Mouse (Mus musculus) limb, embryonic 15.5 days (tissue): Measurements from ENCODE around the gene H3f3b. TPM values are rescaled to one million over a fixed set of nuclear protein-coding genes. Genes with fewer than 3 reads are reported as not detected.

ENCODE experiments used
- ATAC-seq: fragments of 200-750 bp; cut with Nextera tagmentation; 2 replicates; pipeline ENCODE4 v1.8.0; 2017; ENCODE audit warnings: low read depth, moderate TSS enrichment; ENCODE audit not compliant: insufficient number of reproducible peaks, low FRiP score, low TSS enrichment
- H3K27ac ChIP-seq: fragments of 300-500 bp; sonication (generic); 2 replicates; pipeline ENCODE4 v1.5.1; 2015; ENCODE audit warnings: moderate library complexity, mild to moderate bottlenecking, inconsistent platforms
- H3K27me3 ChIP-seq: fragments of 300-500 bp; sonication (generic); 2 replicates; pipeline ENCODE4 v1.6.1; 2015; ENCODE audit warnings: inconsistent platforms
- H3K36me3 ChIP-seq: fragments of 300-500 bp; sonication (generic); 2 replicates; pipeline ENCODE4 v1.6.1; 2015; ENCODE audit warnings: inconsistent platforms
- H3K4me1 ChIP-seq: fragments of 300-500 bp; sonication (generic); 2 replicates; pipeline ENCODE4 v1.6.1; 2015; ENCODE audit warnings: inconsistent platforms
- H3K4me2 ChIP-seq: fragments of 300-500 bp; sonication (generic); 2 replicates; pipeline ENCODE4 v1.6.1; 2015; ENCODE audit warnings: mild to moderate bottlenecking, inconsistent platforms
- H3K4me3 ChIP-seq: fragments of 300-500 bp; sonication (generic); 2 replicates; pipeline ENCODE4 v1.5.1; 2015; ENCODE audit warnings: mild to moderate bottlenecking, inconsistent platforms
- H3K9ac ChIP-seq: fragments of 300-500 bp; sonication (generic); 2 replicates; pipeline ENCODE4 v1.6.1; 2015; ENCODE audit warnings: inconsistent platforms
- H3K9me3 ChIP-seq: fragments of 300-500 bp; sonication (generic); 2 replicates; pipeline ENCODE4 v1.6.1; 2016; ENCODE audit warnings: inconsistent platforms
- WGBS: fragments of 180-500 bp; shearing (Covaris S2); methylation state at CpG from one replicate; pipeline ENCODE4 v1.1.7; 2015; 5-methylcytosine and 5-hydroxymethylcytosine counted together
- polyA plus RNA-seq: library from polyadenylated mRNA; unstranded; fragments of >200 nt; fragmentation: Nextera tagmentation; extraction: Ambion mirVana; gene quantifications from 2 replicates; pipeline ENCODE4 v1.2.1, GENCODE M21; 2015

The H3f3b gene
- polyA plus RNA-seq, 1 experiment from 2014 or later, result 1,740 TPM

GRCm38 (mm10) chr11:116043286-116043685 lies 15.5 kb upstream of the H3f3b start:
- peaks cover 69% of the 10 kb centered on the region for H3K36me3 ChIP-seq
- WGBS, result 97% methylated on average over 1 of the region's 1 CpGs
- ATAC-seq, result no peak
- no peaks in the 10 kb centered on the region for H3K9me3 ChIP-seq
- H3K9ac ChIP-seq, result no peak overlapping the region
- H3K27me3 ChIP-seq, result no peaks in the 10 kb centered on the region
- no peak overlapping the region for H3K27ac ChIP-seq
- no peak overlapping the region for H3K4me3 ChIP-seq
- H3K4me2 ChIP-seq, result no peak overlapping the region
- no peaks in the 10 kb centered on the region for H3K4me1 ChIP-seq

DNA sequence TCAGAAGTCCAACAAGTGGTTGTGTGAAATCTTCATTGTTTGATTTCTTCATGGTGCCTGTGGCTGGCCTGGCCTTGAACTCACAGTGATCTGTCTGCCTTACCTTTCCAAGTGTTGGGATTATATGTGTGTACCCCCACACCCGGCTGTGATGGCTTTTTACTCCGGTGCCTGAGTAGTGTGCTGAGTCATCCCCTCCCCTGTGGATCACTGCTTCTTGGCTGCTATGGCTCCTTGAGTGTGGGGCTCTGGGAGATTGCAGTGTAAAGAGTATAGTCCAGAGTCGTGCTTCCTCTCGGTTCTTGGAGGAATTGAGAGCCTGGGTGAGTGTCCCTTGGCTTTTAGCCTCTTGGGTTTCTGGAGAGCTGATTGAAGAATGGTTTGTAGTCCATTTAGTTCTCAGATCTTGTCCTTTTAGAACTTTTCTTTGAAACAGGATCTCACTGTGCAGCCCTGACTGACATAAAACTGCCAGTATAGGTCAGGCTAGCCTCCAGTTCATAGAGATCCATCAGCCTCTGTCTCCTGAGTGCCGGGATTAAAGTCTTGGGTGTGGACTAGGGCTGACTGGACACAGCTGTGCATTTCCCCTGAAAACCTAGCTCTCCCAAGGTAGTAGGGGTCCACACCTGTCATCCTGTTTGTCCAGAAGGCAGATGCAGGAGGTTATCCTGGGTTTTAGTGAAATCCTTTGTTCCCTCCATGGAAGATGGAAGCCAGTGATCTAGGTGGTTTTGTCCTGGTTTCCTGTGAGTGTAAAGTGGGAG lies 14.8 kb upstream of the H3f3b start:
- no peak overlapping the region for H3K9ac ChIP-seq
- H3K4me3 ChIP-seq, result no peak overlapping the region
- H3K4me2 ChIP-seq, result no peak overlapping the region
- ATAC-seq, result no peak
- no peaks in the 10 kb centered on the region for H3K4me1 ChIP-seq
- H3K27ac ChIP-seq, result no peak overlapping the region
- H3K27me3 ChIP-seq, result no peaks in the 10 kb centered on the region
- H3K9me3 ChIP-seq, result no peaks in the 10 kb centered on the region
- H3K36me3 ChIP-seq, result peaks cover 66% of the 10 kb centered on the region
- 62% methylated on average over 5 of the region's 5 CpGs for WGBS

DNA sequence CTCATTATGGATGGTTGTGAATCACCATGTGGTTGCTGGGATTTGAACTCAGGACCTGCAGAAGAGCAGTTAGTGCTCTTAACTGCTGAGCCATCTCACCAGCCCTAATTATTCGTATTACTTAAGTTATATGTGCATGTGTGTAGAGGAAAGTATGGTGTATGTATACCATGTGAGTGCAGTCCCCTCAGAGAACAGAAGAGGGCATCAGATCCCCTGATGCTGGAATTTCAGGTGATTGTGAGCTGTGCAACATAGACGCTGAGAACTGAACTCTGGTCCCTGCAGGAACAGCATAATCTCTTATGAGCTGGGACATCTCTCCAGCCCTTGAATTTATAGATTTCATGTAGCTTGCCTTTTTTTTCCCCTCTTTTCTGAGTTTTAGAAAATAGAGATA lies 14.1 kb upstream of the H3f3b start:
- Histone ChIP-seq H3K9me3 (no peaks in the 10 kb centered on the region), H3K27ac (no peak overlapping the region), H3K9ac (no peak overlapping the region), H3K36me3 (peaks cover 61% of the 10 kb centered on the region), H3K4me3 (no peak overlapping the region), H3K4me1 (no peaks in the 10 kb centered on the region), H3K27me3 (no peaks in the 10 kb centered on the region), H3K4me2 (no peak overlapping the region)
- WGBS, result 98% methylated on average over 2 of the region's 2 CpGs
- ATAC-seq, result no peak

GRCm38 (mm10) chr11:116040593-116040992 lies 12.8 kb upstream of the H3f3b start:
- Histone ChIP-seq H3K36me3 (peaks cover 59% of the 10 kb centered on the region), H3K4me1 (no peaks in the 10 kb centered on the region), H3K9ac (no peak overlapping the region), H3K4me2 (no peak overlapping the region), H3K27ac (no peak overlapping the region), H3K4me3 (no peak overlapping the region), H3K9me3 (no peaks in the 10 kb centered on the region), H3K27me3 (no peaks in the 10 kb centered on the region)
- 78% methylated on average over 6 of the region's 6 CpGs for WGBS
- no peak for ATAC-seq

DNA sequence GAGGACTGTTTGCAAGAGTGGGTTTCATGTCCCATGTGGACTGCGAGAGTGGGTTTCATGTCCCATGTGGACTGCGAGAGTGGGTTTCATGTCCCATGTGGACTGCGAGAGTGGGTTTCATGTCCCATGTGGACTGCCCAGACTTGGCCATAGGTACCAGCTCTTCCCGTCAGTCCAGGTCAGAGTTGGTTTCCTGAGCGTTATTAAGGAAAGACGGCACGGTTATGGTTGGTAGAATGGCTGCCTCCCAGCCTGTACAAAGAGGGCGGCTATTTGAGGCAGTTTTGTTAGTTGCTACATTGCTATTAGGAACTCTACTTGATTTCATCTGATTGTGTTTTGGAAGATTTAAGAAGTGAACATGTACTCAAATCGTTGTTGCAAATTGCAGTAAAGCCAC lies 10.1 kb upstream of the H3f3b start:
- WGBS, result 92% methylated on average over 9 of the region's 9 CpGs
- H3K36me3 ChIP-seq, result peaks cover 45% of the 10 kb centered on the region
- no peak for ATAC-seq

DNA sequence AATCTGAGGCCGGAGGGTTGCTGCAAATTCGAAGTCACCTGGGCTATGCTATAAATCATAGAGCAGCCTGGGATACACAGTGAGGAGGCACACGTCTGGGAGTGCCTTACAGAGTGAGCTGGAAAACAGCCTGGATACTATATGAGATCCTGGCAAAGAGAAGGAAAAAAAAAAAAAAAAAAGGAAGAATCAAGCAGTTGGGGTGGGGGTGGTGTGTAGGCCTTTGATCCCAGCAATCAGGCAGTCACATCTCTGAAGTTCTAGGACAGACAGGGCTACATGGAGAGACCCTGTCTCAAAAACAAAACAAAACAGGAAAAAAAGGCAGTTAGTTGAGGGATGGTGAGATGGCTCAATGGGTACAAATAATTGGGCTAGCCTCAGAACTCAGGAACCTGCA lies 8.9 kb upstream of the H3f3b start:
- Histone ChIP-seq H3K36me3 (peaks cover 36% of the 10 kb centered on the region), H3K4me3 (no peak overlapping the region), H3K27ac (no peak overlapping the region), H3K9ac (no peak overlapping the region), H3K9me3 (no peaks in the 10 kb centered on the region), H3K4me1 (peaks cover 8% of the 10 kb centered on the region), H3K27me3 (no peaks in the 10 kb centered on the region), H3K4me2 (no peak overlapping the region)
- no peak for ATAC-seq
- 72% methylated on average over 3 of the region's 3 CpGs for WGBS

More for the DNA sequence above, 10.1 kb upstream of the H3f3b start:
- H3K27ac ChIP-seq, result no peak overlapping the region
- H3K9me3 ChIP-seq, result no peaks in the 10 kb centered on the region
- H3K27me3 ChIP-seq, result no peaks in the 10 kb centered on the region
- H3K9ac ChIP-seq, result no peak overlapping the region
- peaks cover under 1% of the 10 kb centered on the region; the same call in 1 of the 2 replicates for H3K4me1 ChIP-seq
- no peak overlapping the region for H3K4me3 ChIP-seq
- no peak overlapping the region for H3K4me2 ChIP-seq

DNA sequence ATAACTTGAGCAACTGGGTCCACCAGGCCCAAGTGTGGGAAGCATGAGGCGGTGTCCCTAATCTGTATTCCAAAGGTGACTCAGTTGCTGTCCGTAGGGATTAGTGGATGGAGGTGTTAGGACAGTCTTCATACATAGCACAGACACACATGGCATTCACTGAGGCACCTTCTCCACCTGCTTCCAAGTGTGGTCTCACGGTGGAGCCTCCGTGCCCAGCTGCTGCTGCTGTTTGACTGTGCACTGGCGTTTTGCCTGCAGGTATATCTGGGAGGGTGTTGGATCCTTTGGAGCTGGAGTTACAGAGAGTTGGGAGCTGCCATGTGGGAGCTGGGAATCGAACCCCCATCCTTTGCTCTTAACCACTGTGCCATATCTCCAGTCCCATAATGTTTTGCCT lies 6.8 kb upstream of the H3f3b start:
- no peak for ATAC-seq
- H3K9me3 ChIP-seq, result no peaks in the 10 kb centered on the region
- no peaks in the 10 kb centered on the region for H3K27me3 ChIP-seq
- H3K27ac ChIP-seq, result no peak overlapping the region; the same call in 1 of the 2 replicates
- H3K4me1 ChIP-seq, result peaks cover 17% of the 10 kb centered on the region
- H3K9ac ChIP-seq, result no peak overlapping the region
- WGBS, result 92% methylated on average over 6 of the region's 6 CpGs
- H3K4me2 ChIP-seq, result no peak overlapping the region
- H3K36me3 ChIP-seq, result peaks cover 22% of the 10 kb centered on the region
- no peak overlapping the region for H3K4me3 ChIP-seq

DNA sequence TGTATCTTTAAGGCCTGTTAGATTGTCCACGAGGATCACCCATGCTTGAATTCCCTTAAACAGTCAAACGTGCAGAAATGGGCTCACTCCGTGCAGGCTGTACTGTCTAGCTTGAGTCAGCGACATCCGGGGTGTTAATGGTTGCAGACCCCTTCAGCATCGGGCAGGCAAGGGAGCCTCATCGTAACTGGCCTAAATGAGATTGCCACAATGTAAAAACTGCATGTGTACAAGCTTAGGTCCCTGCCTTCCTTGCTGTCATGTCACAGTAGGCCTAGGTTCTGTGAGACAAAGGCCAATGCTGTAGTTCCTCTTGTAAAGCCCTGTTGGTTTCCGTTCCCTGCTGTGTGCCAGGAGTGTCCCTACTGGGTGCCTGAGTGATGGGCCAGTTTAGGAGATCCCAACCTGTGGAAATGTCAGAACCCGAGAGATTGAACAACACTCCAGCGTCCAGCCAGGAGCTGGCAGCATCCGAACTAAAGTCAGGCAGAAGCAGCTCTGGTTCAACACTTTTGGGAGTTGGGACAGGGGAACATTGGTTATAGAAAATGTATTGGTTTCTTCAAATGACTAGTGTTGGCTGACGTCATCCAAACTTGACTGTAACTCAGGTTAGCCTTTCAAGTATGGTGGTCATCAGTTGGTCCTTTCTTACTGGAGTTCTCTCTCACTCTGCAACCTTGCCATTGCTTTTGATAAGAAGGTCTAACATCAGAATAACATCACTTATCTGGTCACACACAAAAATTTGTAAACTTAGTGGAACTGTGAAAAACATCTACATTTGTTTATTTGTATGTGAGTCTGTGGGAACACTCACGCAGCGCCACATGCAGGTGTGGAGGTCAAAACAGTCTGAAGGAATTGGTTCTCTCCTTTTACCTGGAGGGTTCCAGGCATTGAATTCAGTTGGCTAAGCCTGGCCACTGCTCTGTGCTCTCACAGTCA lies 3.4 kb upstream of the H3f3b start:
- H3K4me3 ChIP-seq, result peak overlapping the region; percentile 80
- no peaks in the 10 kb centered on the region for H3K9me3 ChIP-seq
- no peak for ATAC-seq
- H3K4me1 ChIP-seq, result peaks cover 19% of the 10 kb centered on the region
- H3K27ac ChIP-seq, result peak overlapping the region; percentile 100
- H3K36me3 ChIP-seq, result peaks cover 3% of the 10 kb centered on the region; the same call in 1 of the 2 replicates
- no peaks in the 10 kb centered on the region for H3K27me3 ChIP-seq
- 25% methylated on average over 14 of the region's 14 CpGs for WGBS
- peak overlapping the region; percentile 79 for H3K4me2 ChIP-seq
- peak overlapping the region; percentile 89 for H3K9ac ChIP-seq

DNA sequence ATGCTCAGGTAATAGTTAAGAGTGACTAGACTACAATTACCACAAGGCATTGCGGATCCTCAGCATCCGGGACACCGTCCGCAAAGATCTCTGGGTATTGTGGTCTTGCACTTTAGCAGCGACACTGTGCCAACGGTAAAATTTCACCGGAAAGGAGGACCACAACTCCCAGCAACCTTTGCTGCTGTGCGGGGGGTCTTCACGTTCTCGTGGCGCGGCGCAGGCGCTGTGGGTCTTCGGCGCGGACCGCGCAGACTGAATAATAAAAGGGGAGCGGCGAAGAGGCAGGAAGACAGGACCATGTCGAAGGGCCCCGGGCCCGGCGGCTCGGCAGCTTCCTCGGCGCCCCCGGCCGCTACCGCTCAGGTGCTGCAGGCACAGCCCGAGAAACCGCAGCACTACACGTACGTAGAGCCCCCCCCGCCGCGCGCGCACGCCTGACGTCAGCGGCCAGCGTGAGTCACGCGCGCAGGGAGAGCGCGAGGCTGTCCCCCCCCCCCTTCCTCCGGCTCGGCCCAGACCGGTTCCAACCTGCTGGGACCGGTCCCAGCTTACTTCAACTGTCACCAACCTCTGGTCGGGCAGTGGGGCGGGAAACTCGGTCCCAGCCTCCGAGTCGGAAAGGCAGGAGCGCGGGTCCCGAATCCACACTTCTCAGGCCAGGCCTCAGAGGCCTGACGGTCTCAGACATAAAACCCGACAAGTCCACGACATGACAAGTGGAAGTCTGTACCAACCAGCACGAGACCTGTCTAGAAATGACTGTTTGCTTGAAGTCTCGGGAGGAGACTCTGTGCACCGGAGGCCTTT lies 2.5 kb upstream of the H3f3b start, which contains the start of gene Unk:
TSS of gene Unk (plus strand) at position 235 of the 810 bp plus-strand sequence.
- 0% methylated on average over 63 of the region's 67 CpGs for WGBS
- H3K36me3 ChIP-seq, result peaks cover 3% of the 10 kb centered on the region; the same call in 1 of the 2 replicates
- H3K4me2 ChIP-seq, result peak within 1 kb of the TSS; percentile 79
- peaks cover 19% of the 10 kb centered on the region for H3K4me1 ChIP-seq
- no peaks in the 10 kb centered on the region for H3K27me3 ChIP-seq
- H3K27ac ChIP-seq, result peak within 1 kb of the TSS; percentile 100
- H3K9me3 ChIP-seq, result no peaks in the 10 kb centered on the region
- H3K4me3 ChIP-seq, result peak within 1 kb of the TSS; percentile 80
- peak within 1 kb of the TSS; percentile 89 for H3K9ac ChIP-seq
- peak; percentile 96 for ATAC-seq

GRCm38 (mm10) chr11:116029086-116029865 lies 1.5 kb upstream of the H3f3b start:
- H3K9ac ChIP-seq, result no peak overlapping the region
- WGBS, result 79% methylated on average over 6 of the region's 6 CpGs

More at GRCm38 (mm10) chr11:116029086-116029865, 1.5 kb upstream of the H3f3b start:
- Histone ChIP-seq H3K4me3 (peak overlapping the region; percentile 80), H3K4me1 (peaks cover 19% of the 10 kb centered on the region), H3K9me3 (no peaks in the 10 kb centered on the region), H3K36me3 (no peaks in the 10 kb centered on the region), H3K4me2 (peak overlapping the region; percentile 49), H3K27ac (peak overlapping the region; percentile 39), H3K27me3 (no peaks in the 10 kb centered on the region)
- ATAC-seq, result no peak
